Mouse (Mus musculus): ENCODE measurements around the gene Nin.
A peak's percentile ranks its signal among the peaks of the same experiment; 100 is the strongest.

Nin gene

GRCm38 (mm10) chr12:70082935-70083532, 30.5 kb downstream of the Nin start:
- DNase-seq (ENCODE audit: low spot score in 2 of 2), result no peak

- no peak for DNase-seq (ENCODE audit: low spot score in 2 of 2)
These were observed 31.0 kb downstream of the Nin start for GRCm38 (mm10) chr12:70082485-70082884.

GRCm38 (mm10) chr12:70078471-70079025, 35.0 kb downstream of the Nin start:
- DNase-seq (ENCODE audit: low spot score in 2 of 2), result no peak

- peak; percentile 29 to 38 for DNase-seq (ENCODE audit: low spot score in 2 of 2)
These were observed 37.0 kb downstream of the Nin start for GRCm38 (mm10) chr12:70076493-70076892.

- no peak for DNase-seq (ENCODE audit: low spot score in 2 of 2)
These were observed 38.5 kb downstream of the Nin start for GRCm38 (mm10) chr12:70075001-70075400.

GRCm38 (mm10) chr12:70070888-70071287, 42.6 kb downstream of the Nin start:
- DNase-seq (ENCODE audit: low spot score in 2 of 2), result no peak

DNA sequence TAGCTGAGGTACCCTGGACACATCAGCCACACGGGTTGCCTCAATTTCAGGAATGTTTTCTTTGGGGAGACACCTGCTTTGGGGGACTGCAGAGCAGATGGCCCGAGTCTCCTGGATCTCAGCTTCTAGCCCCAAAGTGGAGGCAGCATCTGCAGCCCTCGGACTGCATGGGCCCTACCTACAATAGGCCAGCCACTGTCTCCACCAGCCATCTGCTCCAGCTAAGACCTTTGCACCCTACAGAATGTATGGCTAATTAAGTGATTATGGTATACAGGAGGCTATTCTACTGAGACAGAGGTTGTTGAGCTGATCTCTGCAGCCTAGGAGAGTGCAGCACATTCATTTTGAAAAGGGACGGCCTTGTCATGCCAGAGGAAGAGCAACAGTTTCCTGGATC, 43.2 kb downstream of the Nin start:
- no peak for DNase-seq (ENCODE audit: low spot score in 2 of 2)

DNA sequence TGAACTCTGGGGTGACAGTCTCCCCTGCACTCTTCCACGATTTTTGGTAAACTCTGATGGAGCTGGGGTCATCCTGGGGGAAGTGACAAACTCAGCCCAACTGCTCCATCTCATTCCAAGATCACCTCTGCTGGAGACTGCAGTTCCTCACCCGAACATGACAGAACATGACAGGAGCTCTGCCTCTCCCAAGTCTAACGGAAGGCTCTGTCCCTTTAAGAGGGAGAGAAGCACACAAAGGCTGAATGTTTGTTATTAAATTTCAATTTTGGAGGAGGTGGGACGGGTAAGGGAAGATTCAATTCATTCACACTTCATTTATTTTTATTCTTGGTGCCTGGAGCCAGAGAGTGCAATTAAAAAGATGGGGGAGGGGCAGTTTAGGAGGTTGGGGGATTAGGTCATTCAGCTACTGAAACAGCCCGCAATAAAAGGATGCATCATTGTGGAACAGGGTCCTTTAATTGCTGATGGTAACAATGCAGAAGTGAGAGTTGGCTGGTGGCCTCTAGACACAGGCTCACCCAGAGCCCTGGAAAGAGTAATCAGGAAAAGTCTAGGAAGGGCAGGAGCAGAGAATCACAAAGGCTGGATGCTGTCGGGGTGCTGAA, 44.8 kb downstream of the Nin start:
- DNase-seq (ENCODE audit: low spot score in 2 of 2), result no peak

GRCm38 (mm10) chr12:70067849-70068248, 45.7 kb downstream of the Nin start:
- DNase-seq (ENCODE audit: low spot score in 2 of 2), result peak; percentile 55 to 56

DNA sequence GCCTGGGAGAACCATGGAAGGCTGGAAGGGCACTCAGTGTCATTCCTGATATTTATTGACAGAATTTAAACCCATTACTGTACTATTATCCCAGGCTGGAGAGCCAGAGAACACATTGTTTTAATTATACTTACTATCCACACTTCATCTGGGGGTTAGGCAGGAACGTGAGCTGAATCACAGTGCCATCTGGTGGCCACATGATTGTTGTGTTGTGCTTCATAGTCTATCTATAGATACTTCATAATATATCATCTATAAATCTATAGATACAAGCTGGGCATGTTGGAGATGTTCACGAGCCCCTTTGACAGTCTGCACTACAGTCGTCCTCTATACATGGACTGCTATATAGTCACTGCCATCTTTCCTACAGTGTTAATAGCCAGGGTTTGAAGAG, 51.4 kb downstream of the Nin start:
- no peak for DNase-seq (ENCODE audit: low spot score in 2 of 2)

- no peak for DNase-seq (ENCODE audit: low spot score in 2 of 2)
These were observed 54.3 kb downstream of the Nin start for GRCm38 (mm10) chr12:70058956-70059851.

GRCm38 (mm10) chr12:70050699-70051098, 62.8 kb downstream of the Nin start:
- no peak for DNase-seq (ENCODE audit: low spot score in 2 of 2)

- no peak for DNase-seq (ENCODE audit: low spot score in 2 of 2)
These were observed 64.8 kb downstream of the Nin start for GRCm38 (mm10) chr12:70048741-70049140.

- no peak for DNase-seq (ENCODE audit: low spot score in 2 of 2)
These were observed 66.2 kb downstream of the Nin start for GRCm38 (mm10) chr12:70047281-70047680.

GRCm38 (mm10) chr12:70044353-70044752, 69.2 kb downstream of the Nin start:
- DNase-seq (ENCODE audit: low spot score in 2 of 2), result no peak

DNA sequence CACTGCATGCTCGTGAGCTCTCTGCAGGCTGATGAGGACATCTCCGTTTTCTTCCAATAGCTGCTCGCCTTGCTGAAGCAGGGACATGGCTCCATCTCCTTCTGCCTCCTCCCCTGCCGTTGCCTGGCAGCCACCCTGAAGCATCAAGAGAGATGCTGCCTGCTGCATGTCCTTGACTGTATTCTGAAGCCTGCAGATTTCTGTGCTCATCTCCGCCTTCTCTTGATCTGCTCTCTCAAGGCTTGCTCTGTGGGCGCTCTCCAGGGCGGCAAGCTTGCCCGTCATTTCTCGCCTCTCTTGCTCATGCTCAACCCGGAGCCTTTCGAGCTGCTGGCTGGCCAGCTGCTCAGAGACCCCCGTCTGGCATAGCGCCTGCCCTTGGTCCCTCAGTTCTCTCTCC, 70.1 kb downstream of the Nin start:
- peak; percentile 69 to 86 for DNase-seq (ENCODE audit: low spot score in 2 of 2)

- DNase-seq (ENCODE audit: low spot score in 2 of 2), result no peak
These were observed 72.5 kb downstream of the Nin start for GRCm38 (mm10) chr12:70040981-70041380.

- no peak for DNase-seq (ENCODE audit: low spot score in 2 of 2)
These were observed 76.7 kb downstream of the Nin start for GRCm38 (mm10) chr12:70036722-70037305.

DNA sequence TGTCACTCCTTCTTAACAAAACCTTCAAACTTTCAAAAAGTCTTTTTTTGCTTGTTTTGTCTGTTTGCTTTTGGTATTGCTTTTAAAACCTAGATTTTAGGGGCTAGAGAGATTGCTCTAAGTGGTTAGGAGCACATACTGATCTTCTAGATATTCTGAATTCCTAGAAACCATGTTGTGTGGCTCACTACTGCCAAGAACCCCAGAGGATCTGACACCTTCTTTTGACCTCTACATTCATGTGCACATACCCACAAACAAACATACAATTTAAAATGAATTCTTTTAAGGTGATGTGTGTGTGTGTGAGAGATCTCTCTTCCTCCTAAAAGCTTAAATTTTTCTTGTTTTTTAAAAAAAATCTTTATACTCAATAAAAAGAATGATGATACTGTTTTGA, 87.3 kb downstream of the Nin start:
- DNase-seq (ENCODE audit: low spot score in 2 of 2), result no peak

DNA sequence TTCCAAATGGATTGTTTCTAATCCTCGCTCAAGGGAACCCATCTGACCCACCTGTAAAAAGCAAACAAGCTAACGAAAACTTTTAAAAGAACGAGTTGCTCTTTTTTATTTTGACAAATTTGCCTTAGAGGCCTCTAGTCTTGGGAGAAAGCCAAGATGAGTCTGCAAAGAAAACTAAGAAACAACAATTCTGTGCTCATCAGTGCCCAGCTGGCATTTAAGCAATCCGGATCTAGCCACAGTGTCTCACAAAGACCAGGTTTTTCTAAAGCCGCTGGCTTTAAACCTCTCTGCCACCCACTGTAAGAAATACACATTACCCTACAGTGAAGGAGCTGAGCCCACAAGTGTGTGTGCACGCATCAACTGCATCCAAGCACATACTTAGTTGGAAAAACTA, 88.1 kb downstream of the Nin start:
- no peak for DNase-seq (ENCODE audit: low spot score in 2 of 2)

DNA sequence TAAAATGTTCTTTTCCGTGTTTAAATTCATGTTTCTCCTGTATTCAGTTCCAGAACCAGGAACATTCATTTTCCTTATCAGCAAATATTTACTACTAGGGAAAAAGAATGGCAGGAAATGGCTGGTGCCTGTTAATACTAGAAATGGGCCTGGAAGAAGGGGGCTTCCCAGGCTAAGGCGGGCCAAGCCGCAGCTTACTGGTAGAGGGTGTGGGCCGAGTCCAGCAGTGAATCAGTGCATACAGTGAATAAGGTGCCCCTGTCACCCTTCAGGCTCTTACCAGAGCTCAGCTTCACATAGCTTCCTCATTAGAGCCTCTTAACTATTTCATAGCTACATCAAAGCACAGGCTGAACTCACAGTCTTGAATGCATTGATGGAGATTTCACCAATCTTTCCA, 89.9 kb downstream of the Nin start:
- DNase-seq (ENCODE audit: low spot score in 2 of 2), result no peak

- DNase-seq (ENCODE audit: low spot score in 2 of 2), result no peak
These were observed 95.4 kb downstream of the Nin start for GRCm38 (mm10) chr12:70018153-70018552.

Measured in right cerebral cortex, postnatal 36 days (tissue).